Mouse (Mus musculus) hindbrain, embryonic 14.5 days (tissue): ENCODE measurements at regions not wholly inside any gene's neighbourhood (a gene's known extent, or its start where the extent isn't known, plus 50 kb on each side); places are given as distances from the start of the nearest gene placed in this dataset.
A peak's percentile ranks its signal among the peaks of the same experiment; 100 is the strongest.

Experiments used
- ATAC-seq: fragments of 200-750 bp; cut with Nextera tagmentation; 2 replicates; pipeline ENCODE4 v1.8.0; 2017; ENCODE audit warnings: moderate number of reproducible peaks, mild to moderate bottlenecking, moderate TSS enrichment, moderate library complexity; ENCODE audit not compliant: low FRiP score
- DNase-seq: peaks from one replicate; pipeline ENCODE4 v3.0.0-alpha.2; 2015; ENCODE audit warnings: low spot score
- H3K27ac ChIP-seq: fragments of 300-500 bp; sonication (generic); 2 replicates; pipeline ENCODE4 v1.5.1; 2014; ENCODE audit warnings: mild to moderate bottlenecking, moderate library complexity
- H3K27me3 ChIP-seq: fragments of 300-500 bp; sonication (generic); 2 replicates; pipeline ENCODE4 v1.6.1; 2014; ENCODE audit warnings: mild to moderate bottlenecking, low read length, mixed read lengths; ENCODE audit not compliant: control insufficient read depth, insufficient read depth
- H3K36me3 ChIP-seq: fragments of 300-500 bp; sonication (generic); replicated peaks from 2 replicates; pipeline ENCODE4 v1.6.1; 2014; ENCODE audit not compliant: control insufficient read depth, insufficient read depth
- H3K4me1 ChIP-seq: fragments of 300-500 bp; sonication (generic); replicated peaks from 2 replicates; pipeline ENCODE4 v1.6.1; 2014; ENCODE audit warnings: antibody characterized with exemption, low read length, mixed read lengths; ENCODE audit not compliant: control insufficient read depth, insufficient read depth
- H3K4me2 ChIP-seq: fragments of 300-500 bp; sonication (generic); replicated peaks from 2 replicates; pipeline ENCODE4 v1.6.1; 2014; ENCODE audit warnings: mild to moderate bottlenecking, moderate library complexity
- H3K4me3 ChIP-seq: fragments of 300-500 bp; sonication (generic); replicated peaks from 2 replicates; pipeline ENCODE4 v1.5.1; 2014; ENCODE audit warnings: mild to moderate bottlenecking, low read length
- H3K9ac ChIP-seq: fragments of 300-500 bp; sonication (generic); 2 replicates; pipeline ENCODE4 v1.6.1; 2014
- H3K9me3 ChIP-seq: fragments of 300-500 bp; sonication (generic); 2 replicates; pipeline ENCODE4 v1.6.1; 2016; ENCODE audit warnings: low read length; ENCODE audit not compliant: control insufficient read depth
- WGBS: fragments of 180-500 bp; shearing (Covaris S2); extraction: QIAGEN DNeasy Blood & Tissue Kit; methylation state at CpG from one replicate; pipeline ENCODE4 v1.1.7; 2014; 5-methylcytosine and 5-hydroxymethylcytosine counted together

GRCm38 (mm10) chr15:24161974-24162373 lies 1251.6 kb downstream of the Basp1 start:
- 92% methylated on average over 9 of the region's 9 CpGs for WGBS
- H3K36me3 ChIP-seq, result no peaks in the 10 kb centered on the region

GRCm38 (mm10) chr15:24157700-24158350 lies 1255.7 kb downstream of the Basp1 start:
- H3K9me3 ChIP-seq, result no peaks in the 10 kb centered on the region
- ATAC-seq, result no peak
- WGBS, result 77% methylated on average over 10 of the region's 10 CpGs

More at GRCm38 (mm10) chr15:24161974-24162373, 1251.6 kb downstream of the Basp1 start:
- Histone ChIP-seq H3K9me3 (no peaks in the 10 kb centered on the region), H3K4me1 (no peaks in the 10 kb centered on the region), H3K4me2 (no peak overlapping the region), H3K27me3 (no peaks in the 10 kb centered on the region), H3K9ac (no peak overlapping the region), H3K4me3 (no peak overlapping the region), H3K27ac (no peak overlapping the region)
- no peak for DNase-seq
- ATAC-seq, result no peak

DNA sequence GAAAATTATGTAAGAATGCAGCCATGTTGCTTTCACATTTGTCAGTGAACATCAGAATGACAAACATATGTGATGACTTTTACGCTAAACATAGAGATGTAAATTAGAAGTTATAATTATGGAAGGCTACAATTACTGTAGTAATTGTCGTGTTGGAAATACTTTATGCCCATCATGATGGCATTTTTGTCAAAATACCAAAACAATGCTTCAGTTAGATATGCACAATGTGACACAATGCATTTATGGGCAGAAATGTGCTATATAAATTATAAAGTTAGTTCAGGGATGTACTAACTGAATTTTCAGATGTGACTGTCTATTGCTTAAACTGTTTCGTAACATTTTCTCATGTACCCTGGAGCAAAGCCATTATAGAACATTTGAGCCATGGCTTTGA lies 1259.3 kb downstream of the Basp1 start:
- Histone ChIP-seq H3K4me2 (no peak overlapping the region), H3K9ac (no peak overlapping the region), H3K27me3 (no peaks in the 10 kb centered on the region), H3K27ac (no peak overlapping the region), H3K4me1 (no peaks in the 10 kb centered on the region), H3K4me3 (no peak overlapping the region), H3K36me3 (no peaks in the 10 kb centered on the region), H3K9me3 (no peaks in the 10 kb centered on the region)
- DNase-seq, result no peak
- ATAC-seq, result no peak
- 93% methylated on average over 3 of the region's 3 CpGs for WGBS

More at GRCm38 (mm10) chr15:24157700-24158350, 1255.7 kb downstream of the Basp1 start:
- no peaks in the 10 kb centered on the region for H3K27me3 ChIP-seq
- no peak overlapping the region for H3K9ac ChIP-seq
- H3K4me1 ChIP-seq, result no peaks in the 10 kb centered on the region
- no peak overlapping the region for H3K4me3 ChIP-seq
- no peak overlapping the region for H3K4me2 ChIP-seq
- H3K36me3 ChIP-seq, result no peaks in the 10 kb centered on the region
- no peak for DNase-seq
- no peak overlapping the region for H3K27ac ChIP-seq

- H3K27ac ChIP-seq, result no peak overlapping the region
- H3K4me2 ChIP-seq, result no peak overlapping the region
- no peaks in the 10 kb centered on the region for H3K4me1 ChIP-seq
- no peaks in the 10 kb centered on the region for H3K36me3 ChIP-seq
- no peak for ATAC-seq
- no peaks in the 10 kb centered on the region for H3K27me3 ChIP-seq
- DNase-seq, result no peak
- H3K9me3 ChIP-seq, result no peaks in the 10 kb centered on the region
- H3K9ac ChIP-seq, result no peak overlapping the region
- H3K4me3 ChIP-seq, result no peak overlapping the region
These were observed 1289.3 kb downstream of the Basp1 start for GRCm38 (mm10) chr15:24124241-24124640.

DNA sequence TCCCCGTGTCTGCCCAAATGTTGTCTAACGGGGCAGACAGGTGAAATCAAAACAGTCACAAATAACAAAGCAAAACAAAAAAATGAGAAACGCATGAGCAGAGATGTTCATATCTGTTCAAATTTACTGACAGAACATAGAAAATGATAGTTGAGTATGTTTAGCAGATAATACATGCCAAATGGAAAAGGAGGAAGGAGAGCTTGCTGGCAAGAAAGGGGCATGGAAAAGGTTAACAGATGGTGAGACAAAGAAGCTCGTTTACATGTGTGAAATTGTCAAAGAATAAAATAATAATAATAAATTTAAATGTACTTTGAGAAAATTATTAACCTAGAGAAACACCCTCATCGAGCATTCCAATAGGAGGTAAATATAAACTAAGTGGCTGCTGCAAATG lies 1327.3 kb downstream of the Basp1 start:
- 87% methylated on average over 5 of the region's 5 CpGs for WGBS
- no peaks in the 10 kb centered on the region for H3K27me3 ChIP-seq
- DNase-seq (no peak), ATAC-seq (no peak)
- no peak overlapping the region for H3K9ac ChIP-seq
- no peaks in the 10 kb centered on the region for H3K9me3 ChIP-seq
- H3K36me3 ChIP-seq, result no peaks in the 10 kb centered on the region
- H3K27ac ChIP-seq, result no peak overlapping the region
- H3K4me2 ChIP-seq, result no peak overlapping the region
- no peaks in the 10 kb centered on the region for H3K4me1 ChIP-seq
- no peak overlapping the region for H3K4me3 ChIP-seq

- Histone ChIP-seq H3K27me3 (no peaks in the 10 kb centered on the region), H3K9ac (no peak overlapping the region), H3K36me3 (no peaks in the 10 kb centered on the region), H3K4me1 (no peaks in the 10 kb centered on the region), H3K4me3 (no peak overlapping the region), H3K27ac (no peak overlapping the region), H3K9me3 (no peaks in the 10 kb centered on the region), H3K4me2 (no peak overlapping the region)
- WGBS, result 36% methylated on average over 3 of the region's 3 CpGs
- peak; percentile 84 for ATAC-seq
- DNase-seq, result no peak
These were observed 1360.4 kb downstream of the Basp1 start for GRCm38 (mm10) chr15:24053197-24053596.

DNA sequence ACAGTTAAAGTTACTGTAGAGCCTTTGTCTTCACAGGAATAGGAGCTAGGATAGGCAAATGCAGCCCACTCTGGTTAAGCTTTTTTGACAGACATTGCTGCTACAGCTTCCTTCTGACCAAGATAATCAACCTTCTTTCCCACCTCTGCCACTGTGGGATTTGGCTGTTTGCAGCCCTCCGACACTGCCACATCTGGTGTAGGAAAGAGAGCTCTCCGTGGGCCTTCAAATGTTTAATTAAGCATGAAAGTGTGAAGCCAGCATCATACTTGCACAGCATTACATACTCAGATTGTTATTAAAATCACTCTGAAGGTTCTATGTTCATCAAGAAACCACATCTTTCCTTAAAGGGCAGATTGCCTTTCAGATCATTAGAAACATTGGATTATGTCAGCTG lies 1372.7 kb downstream of the Basp1 start:
- ATAC-seq (no peak; the same call in 1 of the 2 replicates), DNase-seq (peak; percentile 30)
- no peaks in the 10 kb centered on the region for H3K9me3 ChIP-seq
- no peak overlapping the region for H3K9ac ChIP-seq
- H3K4me3 ChIP-seq, result no peak overlapping the region
- H3K4me1 ChIP-seq, result no peaks in the 10 kb centered on the region
- H3K27me3 ChIP-seq, result no peaks in the 10 kb centered on the region
- no peak overlapping the region for H3K4me2 ChIP-seq
- no peak overlapping the region for H3K27ac ChIP-seq
- 34% methylated on average over 2 of the region's 2 CpGs for WGBS
- H3K36me3 ChIP-seq, result no peaks in the 10 kb centered on the region

DNA sequence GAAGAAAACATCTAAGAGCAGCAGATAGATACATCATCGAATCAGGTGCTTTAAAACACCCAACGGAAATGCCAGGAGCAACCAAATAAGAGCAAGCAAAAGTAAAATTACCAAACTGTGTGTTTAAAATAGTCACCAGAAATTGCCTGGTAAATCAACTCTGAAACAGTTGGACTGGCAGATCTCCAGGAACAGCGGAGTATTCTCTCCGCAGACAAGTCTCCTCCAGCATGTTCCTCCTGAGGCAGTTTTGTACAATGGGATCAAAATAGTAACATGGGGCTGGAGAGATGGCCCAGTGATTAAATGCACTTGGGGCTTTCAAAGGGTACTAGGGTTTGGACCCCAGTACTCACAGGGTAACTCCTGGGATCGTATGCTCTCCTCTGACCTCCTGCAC lies 1374.4 kb downstream of the Basp1 start:
- no peaks in the 10 kb centered on the region for H3K27me3 ChIP-seq
- ATAC-seq, result no peak
- no peak for DNase-seq

GRCm38 (mm10) chr15:24022137-24022536 lies 1391.4 kb downstream of the Basp1 start:
- Histone ChIP-seq H3K27me3 (no peaks in the 10 kb centered on the region), H3K9ac (no peak overlapping the region), H3K4me2 (no peak overlapping the region), H3K9me3 (no peaks in the 10 kb centered on the region), H3K27ac (no peak overlapping the region), H3K4me1 (no peaks in the 10 kb centered on the region), H3K36me3 (no peaks in the 10 kb centered on the region), H3K4me3 (no peak overlapping the region)
- no peak for DNase-seq
- no peak for ATAC-seq

More for the DNA sequence above, 1374.4 kb downstream of the Basp1 start:
- no peaks in the 10 kb centered on the region for H3K36me3 ChIP-seq
- no peak overlapping the region for H3K4me3 ChIP-seq
- H3K4me2 ChIP-seq, result no peak overlapping the region
- H3K9me3 ChIP-seq, result no peaks in the 10 kb centered on the region
- no peak overlapping the region for H3K9ac ChIP-seq
- 73% methylated on average over 5 of the region's 5 CpGs for WGBS
- H3K4me1 ChIP-seq, result no peaks in the 10 kb centered on the region
- no peak overlapping the region for H3K27ac ChIP-seq

DNA sequence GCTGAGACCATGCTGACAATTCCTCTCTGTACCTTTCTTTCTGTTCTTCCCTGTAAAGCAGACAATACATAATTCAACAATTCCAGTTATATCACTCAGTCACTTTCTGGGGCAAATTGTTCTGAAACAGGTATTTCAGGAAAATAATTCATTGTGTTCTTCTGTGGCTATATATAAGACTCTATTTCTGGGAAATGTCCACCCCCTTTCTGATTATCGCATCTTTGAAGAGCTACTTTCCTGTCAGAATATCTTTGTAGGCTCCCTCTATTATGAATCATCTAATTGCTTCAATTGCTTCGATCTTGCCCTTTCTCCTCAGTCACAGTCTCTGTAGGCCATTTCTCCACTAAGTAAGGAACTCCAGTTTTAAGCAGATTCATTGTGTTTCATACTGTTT lies 1408.9 kb downstream of the Basp1 start:
- Histone ChIP-seq H3K9ac (no peak overlapping the region), H3K4me2 (no peak overlapping the region), H3K27ac (no peak overlapping the region), H3K27me3 (no peaks in the 10 kb centered on the region), H3K36me3 (no peaks in the 10 kb centered on the region), H3K4me3 (no peak overlapping the region), H3K9me3 (no peaks in the 10 kb centered on the region), H3K4me1 (no peaks in the 10 kb centered on the region)
- 84% methylated on average over 2 of the region's 2 CpGs for WGBS
- no peak for DNase-seq
- ATAC-seq, result no peak
